Comparison of ENCODE assay signal across 8 mouse cellular contexts in genomic region chr2:118887845-118888548, GRCm38 (mm10). TPM values are rescaled to one million over a fixed set of nuclear protein-coding genes. Genes with fewer than 3 reads are reported as not detected.
DNase-seq lines count a peak whose midpoint lies in the region; ATAC-seq and TF ChIP-seq lines count a peak whose summit lies in the region.

No protein-coding gene starts in this region.

- peak; percentile 42 for DNase-seq in gastrocnemius, adult 18-20 months (ENCODE audit: low spot score)
- no peak for DNase-seq in gastrocnemius, postnatal 4 days (ENCODE audit: low spot score in 2 of 2)
- DNase-seq in midbrain, embryonic 11.5 days (ENCODE audit: low spot score, missing footprints): no peak
- DNase-seq in thymus, postnatal 4 days: no peak
- no peak for DNase-seq in left cerebral cortex, adult 11 months (ENCODE audit: low spot score)
- DNase-seq in urinary bladder, adult 18-20 months (ENCODE audit: low spot score in 2 of 2): no peak

- TF ChIP-seq POLR2A in bone marrow, adult 2 months (IDR thresholded peaks at IDR 0.05; ENCODE audit: borderline replicate concordance, control insufficient read depth, low read depth, low read length): 0 out of 2 replicates have a peak, but pooled peaks have one; percentile 25

- H3K4me3 ChIP-seq in bone marrow, adult 2 months (replicated peaks; ENCODE audit: control insufficient read depth, low read depth, low read length): peak overlapping the region; percentile 52
- H3K4me3 ChIP-seq in hindbrain, embryonic 15.5 days: no peak overlapping the region
- no peak overlapping the region for H3K4me3 ChIP-seq in midbrain, embryonic 11.5 days (ENCODE audit: low read depth, low read length)

- TF ChIP-seq CTCF in bone marrow, adult 2 months (IDR thresholded peaks at IDR 0.05; ENCODE audit: control insufficient read depth, insufficient read depth, low read length): no peak

- H3K36me3 ChIP-seq in hindbrain, embryonic 15.5 days: no peaks in the 10 kb centered on the region
- H3K36me3 ChIP-seq in midbrain, embryonic 11.5 days (ENCODE audit: control insufficient read depth, insufficient read depth, low read length): no peaks in the 10 kb centered on the region

- ATAC-seq in hindbrain, embryonic 15.5 days (ENCODE audit: low FRiP score, low read depth): peak; percentile 43; the same call in 1 of the 2 replicates
- peak; percentile 41; the same call in 1 of the 2 replicates for ATAC-seq in midbrain, embryonic 11.5 days (ENCODE audit: low FRiP score)

- peak overlapping the region; percentile 48 for H3K27ac ChIP-seq in bone marrow, adult 2 months (ENCODE audit: control insufficient read depth, insufficient read depth, low read depth, low read length, poor library complexity)
- H3K27ac ChIP-seq in hindbrain, embryonic 15.5 days (replicated peaks): no peak overlapping the region
- H3K27ac ChIP-seq in midbrain, embryonic 11.5 days (ENCODE audit: low read depth, low read length): no peak overlapping the region; the same call in 1 of the 2 replicates

- H3K9me3 ChIP-seq in hindbrain, embryonic 15.5 days: no peaks in the 10 kb centered on the region
- H3K9me3 ChIP-seq in midbrain, embryonic 11.5 days (ENCODE audit: control insufficient read depth, low read length): no peaks in the 10 kb centered on the region

- WGBS in bone marrow, adult 2 months: 18% methylated on average over 14 of the region's 14 CpGs
- 31% methylated on average over 14 of the region's 14 CpGs for WGBS in hindbrain, embryonic 15.5 days
- 38% methylated on average over 14 of the region's 14 CpGs for WGBS in midbrain, embryonic 11.5 days

- peaks cover 15% of the 10 kb centered on the region; the same call in 1 of the 2 replicates for H3K27me3 ChIP-seq in hindbrain, embryonic 15.5 days
- H3K27me3 ChIP-seq in midbrain, embryonic 11.5 days (ENCODE audit: control insufficient read depth, insufficient read depth, low read length): 0 out of 2 replicates have a peak, but pooled peaks cover 2% of the 10 kb centered on the region

- peaks cover 4% of the 10 kb centered on the region; the same call in 1 of the 2 replicates for H3K4me1 ChIP-seq in bone marrow, adult 2 months (ENCODE audit: control insufficient read depth, insufficient read depth, low read length)
- peaks cover 9% of the 10 kb centered on the region for H3K4me1 ChIP-seq in hindbrain, embryonic 15.5 days (replicated peaks)
- H3K4me1 ChIP-seq in midbrain, embryonic 11.5 days (ENCODE audit: control insufficient read depth, insufficient read depth, low read length): 0 out of 2 replicates have a peak, but pooled peaks cover 2% of the 10 kb centered on the region

- H3K9ac ChIP-seq in hindbrain, embryonic 15.5 days: no peak overlapping the region
- no peak overlapping the region for H3K9ac ChIP-seq in midbrain, embryonic 11.5 days (ENCODE audit: low read length)

- H3K4me2 ChIP-seq in hindbrain, embryonic 15.5 days: peak overlapping the region; percentile 37
- H3K4me2 ChIP-seq in midbrain, embryonic 11.5 days: no peak overlapping the region

RNA-seq across cellular contexts. Expression of gene Bahd1, which starts 12.2 kb away (rescaled TPM):
- total RNA-seq in gastrocnemius, adult 18-20 months (2021): 1 to 10 TPM; 4.5 to 6.0 TPM
- 10 to 100 TPM; 15.2 to 15.4 TPM for total RNA-seq in gastrocnemius, postnatal 4 days (2021)
- 6.6 and 8.7 TPM in 2 replicates for polyA plus RNA-seq in bone marrow, adult 2 months (2011; ENCODE audit: insufficient read depth, insufficient read length, low replicate concordance, missing spikeins)
- polyA plus RNA-seq in hindbrain, embryonic 15.5 days (2015; fragmentation: Nextera tagmentation; extraction: Ambion mirVana): 8.0 and 8.9 TPM in 2 replicates
- 1.4 and 1.5 TPM in 2 replicates for polyA plus RNA-seq in midbrain, embryonic 11.5 days (2014; fragmentation: Nextera tagmentation; extraction: Ambion mirVana)

RNA-seq across cellular contexts. Expression of gene Ivd, which starts 26.2 kb away (rescaled TPM):
- total RNA-seq in gastrocnemius, adult 18-20 months (2021): 100 to 1,000 TPM; 122 to 164 TPM
- 10 to 100 TPM; 71.4 to 74.5 TPM for total RNA-seq in gastrocnemius, postnatal 4 days (2021)
- 16.0 and 19.9 TPM in 2 replicates for polyA plus RNA-seq in bone marrow, adult 2 months (2011; ENCODE audit: insufficient read depth, insufficient read length, low replicate concordance, missing spikeins)
- 45.4 and 51.8 TPM in 2 replicates for polyA plus RNA-seq in hindbrain, embryonic 15.5 days (2015; fragmentation: Nextera tagmentation; extraction: Ambion mirVana)
- polyA plus RNA-seq in midbrain, embryonic 11.5 days (2014; fragmentation: Nextera tagmentation; extraction: Ambion mirVana): 40.5 and 44.4 TPM in 2 replicates

RNA-seq across cellular contexts. Expression of gene Chst14, which starts 38.3 kb away (rescaled TPM):
- 1 to 10 TPM; 1.7 to 2.3 TPM for total RNA-seq in gastrocnemius, adult 18-20 months (2021)
- 10 to 100 TPM; 19.5 to 19.7 TPM for total RNA-seq in gastrocnemius, postnatal 4 days (2021)
- polyA plus RNA-seq in bone marrow, adult 2 months (2011; ENCODE audit: insufficient read depth, insufficient read length, low replicate concordance, missing spikeins): 1.1 and 2.3 TPM in 2 replicates
- 6.2 and 6.9 TPM in 2 replicates for polyA plus RNA-seq in hindbrain, embryonic 15.5 days (2015; fragmentation: Nextera tagmentation; extraction: Ambion mirVana)
- polyA plus RNA-seq in midbrain, embryonic 11.5 days (2014; fragmentation: Nextera tagmentation; extraction: Ambion mirVana): 17.3 and 19.2 TPM in 2 replicates
